ENCODE assay signal across 15 mouse cellular contexts in the genomic region with DNA sequence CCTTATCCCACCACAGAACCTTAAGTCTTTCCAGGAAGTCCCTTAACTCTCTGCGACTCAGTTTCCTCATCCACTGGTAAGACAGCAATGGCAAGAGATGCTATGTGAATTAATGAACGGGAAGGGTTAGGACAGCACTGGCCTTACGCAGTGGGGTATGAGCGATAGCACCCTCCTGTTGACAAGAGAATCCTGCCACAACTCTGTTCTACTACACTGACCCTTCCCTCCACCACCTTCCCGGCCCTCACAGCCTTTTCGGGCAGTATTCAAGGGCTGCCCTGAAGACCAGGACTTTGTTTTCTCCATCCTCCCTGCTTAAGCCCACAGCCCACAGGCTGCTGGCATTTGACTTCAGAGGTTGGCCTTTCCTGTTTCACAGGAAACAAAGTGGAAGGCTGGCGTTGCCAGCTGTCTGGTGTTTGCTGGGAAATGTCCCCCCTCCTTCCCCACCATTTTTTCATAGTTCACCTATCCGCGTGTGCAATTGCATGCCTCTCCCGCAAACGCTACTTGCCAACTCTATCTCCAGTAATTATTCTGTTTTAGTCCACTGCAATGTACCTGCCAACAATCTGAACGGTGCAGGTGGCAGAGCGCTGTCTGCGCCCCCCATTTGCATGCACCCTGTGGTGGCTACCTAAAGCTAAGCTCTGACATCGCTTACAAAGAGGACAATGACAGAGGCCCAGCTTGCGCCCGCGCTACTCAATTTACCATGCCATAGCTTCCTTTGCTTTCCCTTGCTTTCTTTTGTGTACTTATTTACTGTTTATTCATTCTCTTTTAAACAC.
A peak's percentile ranks its signal among the peaks of the same experiment; 100 is the strongest.
DNase-seq lines count a peak whose midpoint lies in the region; ATAC-seq lines count a peak whose summit lies in the region.
"Had no signal": no experiment of that assay in that cellular context is flagged by ENCODE, and none has a peak within 500 bp of the region (broad histone marks: within the 10 kb centered on the region; RNA-seq: fewer than 3 reads in every experiment).

No protein-coding gene starts in this region.

- peak overlapping the region; percentile 40 for H3K4me3 ChIP-seq in heart, embryonic 10.5 days
- H3K4me3 ChIP-seq in hindbrain, embryonic 10.5 days, result peak overlapping the region; percentile 42
- peak overlapping the region; percentile 19 for H3K4me3 ChIP-seq in midbrain, embryonic 15.5 days

- H3K27me3 ChIP-seq in heart, embryonic 10.5 days (ENCODE audit: insufficient read depth, poor library complexity, severe bottlenecking), result no peaks in the 10 kb centered on the region
- peaks cover 6% of the 10 kb centered on the region; the same call in 1 of the 2 replicates for H3K27me3 ChIP-seq in hindbrain, embryonic 10.5 days (ENCODE audit: insufficient read depth, poor library complexity, severe bottlenecking)
- H3K27me3 ChIP-seq in midbrain, embryonic 15.5 days (replicated peaks), result no peaks in the 10 kb centered on the region
- H3K27me3 ChIP-seq: Patski had no signal

- no peaks in the 10 kb centered on the region for H3K36me3 ChIP-seq in heart, embryonic 10.5 days
- no peaks in the 10 kb centered on the region for H3K36me3 ChIP-seq in hindbrain, embryonic 10.5 days
- H3K36me3 ChIP-seq in midbrain, embryonic 15.5 days (replicated peaks), result no peaks in the 10 kb centered on the region

- peaks cover 4% of the 10 kb centered on the region; the same call in 1 of the 2 replicates for H3K4me1 ChIP-seq in heart, embryonic 10.5 days
- peaks cover 10% of the 10 kb centered on the region for H3K4me1 ChIP-seq in hindbrain, embryonic 10.5 days (replicated peaks)
- peaks cover 8% of the 10 kb centered on the region for H3K4me1 ChIP-seq in midbrain, embryonic 15.5 days

- DNase-seq in heart, embryonic 10.5 days (ENCODE audit: low spot score), result no peak
- DNase-seq in heart, postnatal 14 days, result no peak
- peak; percentile 6 for DNase-seq in embryo, embryonic 11 days
- peak; percentile 10 for DNase-seq in hindbrain, embryonic 10.5 days (ENCODE audit: low spot score)
- DNase-seq in ovary, postnatal 10 days (ENCODE audit: low spot score), result no peak
- DNase-seq in kidney, adult 8-10 months, result no peak
- DNase-seq in gastrocnemius, postnatal 14 days, result no peak
- DNase-seq: adrenal gland, postnatal 36 days; cerebellum, adult 8-10 months; kidney, adult 2 months; layer of hippocampus, postnatal 36 days; lung, postnatal 14 days had no signal

- no peak overlapping the region for H3K27ac ChIP-seq in heart, embryonic 10.5 days
- H3K27ac ChIP-seq in hindbrain, embryonic 10.5 days, result peak overlapping the region; percentile 74; the same call in 1 of the 2 replicates
- no peak overlapping the region for H3K27ac ChIP-seq in midbrain, embryonic 15.5 days

- WGBS in heart, embryonic 10.5 days, result 32% methylated on average over 18 of the region's 18 CpGs
- 23% methylated on average over 18 of the region's 18 CpGs for WGBS in hindbrain, embryonic 10.5 days
- 22% methylated on average over 18 of the region's 18 CpGs for WGBS in midbrain, embryonic 15.5 days

- intact Hi-C loops in heart, postnatal 14 days (cut with DNase I), result loop anchor here (2.0 kb wide), 1 partner anchor 16 kb away; no protein-coding TSS in a partner anchor
- intact Hi-C loops in gastrocnemius, postnatal 14 days (cut with DNase I; ENCODE audit: low total_unique reads), result no loop called here

- peak; percentile 58 for ATAC-seq in midbrain, embryonic 15.5 days (replicated peaks)
- ATAC-seq: Patski had no signal

- H3K9me3 ChIP-seq in heart, embryonic 10.5 days, result no peaks in the 10 kb centered on the region
- H3K9me3 ChIP-seq in hindbrain, embryonic 10.5 days, result no peaks in the 10 kb centered on the region
- H3K9me3 ChIP-seq in midbrain, embryonic 15.5 days, result no peaks in the 10 kb centered on the region

- H3K4me2 ChIP-seq in midbrain, embryonic 15.5 days, result peak overlapping the region; percentile 42
- H3K4me2 ChIP-seq: liver, embryonic 11.5 days had no signal

- H3K9ac ChIP-seq in midbrain, embryonic 15.5 days, result no peak overlapping the region

Comparison
In these comparisons a context has a peak if more than half of its experiments do, and no peak if none do; other contexts are left out.
1. DNase-seq: peak in embryo, embryonic 11 days (single experiment) and hindbrain, embryonic 10.5 days (single experiment); none in heart, embryonic 10.5 days (single experiment), heart, postnatal 14 days (0 of 2), ovary, postnatal 10 days (single experiment), kidney, adult 8-10 months (0 of 2) and gastrocnemius, postnatal 14 days (single experiment).
2. Peak in every context shown above with its lines, with median percentiles within 50 percentile points of each other: H3K4me3 ChIP-seq.